ENCODE assay signal across 8 mouse cellular contexts in the genomic region with DNA sequence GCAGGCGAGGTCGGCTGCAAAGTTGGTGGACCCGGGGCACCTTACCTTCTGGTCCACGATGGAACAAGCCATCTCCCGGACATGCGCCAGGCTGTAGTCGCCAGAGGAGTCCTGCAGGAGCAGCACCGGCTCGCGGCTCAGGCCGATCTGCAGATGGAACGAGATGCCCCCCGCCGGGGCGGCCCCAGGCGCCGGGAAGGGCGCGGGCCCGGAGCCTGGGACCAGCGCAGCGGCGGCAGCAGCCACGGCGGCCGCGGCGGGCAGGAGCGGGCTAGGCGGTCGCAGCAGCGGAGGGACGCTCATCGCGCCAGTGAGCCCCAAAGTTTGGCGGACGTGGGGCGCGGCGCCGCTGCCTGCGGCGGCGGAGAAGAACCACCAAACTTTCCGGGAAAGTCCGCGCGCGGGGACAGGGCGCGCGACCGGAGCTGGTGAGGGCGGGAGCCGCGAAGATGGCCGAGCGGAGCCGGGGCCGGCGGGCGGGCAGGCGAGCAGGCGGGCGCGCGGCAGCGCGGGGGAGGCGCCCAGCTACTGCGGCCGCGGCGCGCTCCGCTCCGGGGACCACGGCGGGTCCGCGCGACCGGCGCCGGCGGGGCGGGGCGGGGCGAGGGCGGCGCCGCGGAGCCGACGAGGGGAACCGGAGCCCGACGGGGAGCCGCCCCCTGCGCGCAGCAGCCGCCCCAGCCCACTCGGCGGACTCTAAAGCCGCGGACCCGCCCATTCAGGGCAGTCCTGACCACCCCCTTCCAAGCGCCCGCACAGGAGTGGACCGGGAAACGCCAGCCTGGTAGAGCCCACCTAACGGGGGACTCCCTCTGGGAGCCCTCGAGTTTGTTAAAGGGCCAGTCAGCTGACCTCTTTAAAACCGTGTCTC. TPM values are rescaled to one million over a fixed set of nuclear protein-coding genes. Genes with fewer than 3 reads are reported as not detected.
DNase-seq lines count a peak whose midpoint lies in the region; ATAC-seq and TF ChIP-seq lines count a peak whose summit lies in the region.

A gene (minus strand): TSS at position 428 of the 871 bp plus-strand sequence.

- DNase-seq in Muller cell, postnatal 12 days (ENCODE audit: inconsistent ontology term), result peak; percentile 88
- peak; percentile 3 for DNase-seq in cerebellum, adult 8-10 months
- DNase-seq in heart, postnatal 25 days (ENCODE audit: low spot score), result peak; percentile 54
- peak in 1 of 2 experiments; percentile 50 for DNase-seq in layer of hippocampus, adult 18-20 months (ENCODE audit: low spot score in 2 of 2)

- peaks cover 27% of the 10 kb centered on the region for H3K27me3 ChIP-seq in liver, embryonic 16.5 days (ENCODE audit: control insufficient read depth, insufficient read depth, low read depth, low read length)

- no peaks in the 10 kb centered on the region for H3K36me3 ChIP-seq in liver, embryonic 16.5 days (ENCODE audit: control insufficient read depth, insufficient read depth)

- H3K9ac ChIP-seq in liver, embryonic 16.5 days (ENCODE audit: low read depth, low read length), result peak within 1 kb of the TSS; percentile 65

- no peak within 1 kb of the TSS for H3K27ac ChIP-seq in liver, embryonic 16.5 days (ENCODE audit: low read length)
- 0 out of 2 replicates have a peak within 1 kb of the TSS, but pooled peaks have one; percentile 14 for H3K27ac ChIP-seq in olfactory bulb, adult 2 months (ENCODE audit: insufficient read depth, low read depth, low read length)

- TF ChIP-seq POLR2A in olfactory bulb, adult 2 months (IDR thresholded peaks at IDR 0.05; ENCODE audit: insufficient read depth, low read depth, low read length), result no peak

- intact Hi-C loops in heart, postnatal 25 days (cut with DNase I), result loop anchor here (5.0 kb wide), 2 partner anchors 102 to 142 kb away; no protein-coding TSS in a partner anchor

- H3K9me3 ChIP-seq in liver, embryonic 16.5 days (replicated peaks; ENCODE audit: control insufficient read depth, low read length), result no peaks in the 10 kb centered on the region

- TF ChIP-seq CTCF in olfactory bulb, adult 2 months (IDR thresholded peaks at IDR 0.05; ENCODE audit: insufficient read depth, low read depth, low read length), result no peak

- peak within 1 kb of the TSS; percentile 79 for H3K4me2 ChIP-seq in liver, embryonic 16.5 days (ENCODE audit: low read depth, low read length)

- peak within 1 kb of the TSS; percentile 66 for H3K4me3 ChIP-seq in liver, embryonic 16.5 days (ENCODE audit: low read depth, low read length)
- peak within 1 kb of the TSS; percentile 81 for H3K4me3 ChIP-seq in olfactory bulb, adult 2 months (ENCODE audit: insufficient read depth, low read depth, low read length)

- no peaks in the 10 kb centered on the region; the same call in 1 of the 2 replicates for H3K4me1 ChIP-seq in liver, embryonic 16.5 days (ENCODE audit: control insufficient read depth, low read depth, low read length)
- peaks cover 5% of the 10 kb centered on the region for H3K4me1 ChIP-seq in olfactory bulb, adult 2 months (ENCODE audit: control insufficient read depth, insufficient read depth, low read length)

- ATAC-seq in frontal cortex, adult (ENCODE audit: low TSS enrichment), result peak; percentile 77
- peak; percentile 86 for ATAC-seq in liver, embryonic 16.5 days (ENCODE audit: low read depth)
- ATAC-seq in erythroid progenitor cell, adult 5-6 weeks (replicated peaks; ENCODE audit: low FRiP score, poor library complexity, severe bottlenecking), result no peak

- under 1% methylated on average over 69 of the region's 114 CpGs for WGBS in liver, embryonic 16.5 days (ENCODE audit: insufficient replicate concordance)
- WGBS in olfactory bulb, adult 2 months, result 5% methylated on average over 108 of the region's 114 CpGs

RNA-seq across cellular contexts. Expression of the gene that starts here (rescaled TPM):
- 1 to 10 TPM; 7.5 to 8.6 TPM for total RNA-seq in heart, postnatal 25 days (2021)
- total RNA-seq in layer of hippocampus, adult 18-20 months (2021), result 10 to 100 TPM; 14.4 to 14.9 TPM
- polyA plus RNA-seq in liver, embryonic 16.5 days (2015; fragmentation: Nextera tagmentation; extraction: Ambion mirVana), result 0.27 and 0.33 TPM in 2 replicates
- polyA plus RNA-seq in olfactory bulb, adult 2 months (2012; ENCODE audit: insufficient read depth, insufficient read length, low replicate concordance, missing spikeins), result not detected in 2 replicates
- total RNA-seq in erythroid progenitor cell, adult 5-6 weeks (2015; ENCODE audit: low replicate concordance), result not detected in 2 replicates
- not detected in 2 replicates for total RNA-seq in erythroid progenitor cell, adult 5-6 weeks (2017; ENCODE audit: low replicate concordance)

Comparison
In these comparisons a context has a peak if more than half of its experiments do, and no peak if none do; other contexts are left out.
1. RNA of the gene that starts here (total RNA-seq): 14.4 to 14.9 TPM in layer of hippocampus, adult 18-20 months and 7.5 to 8.6 TPM in heart, postnatal 25 days; not detected in erythroid progenitor cell, adult 5-6 weeks; every median in the first group is over 4 times any median in the second.
2. Peak in ATAC-seq, H3K4me3 ChIP-seq, H3K9ac ChIP-seq and H3K4me2 ChIP-seq in liver, embryonic 16.5 days; RNA of the gene not detected or under 1 TPM.